Mouse (Mus musculus): Measurements from ENCODE around the gene Josd2. TPM values are rescaled to one million over a fixed set of nuclear protein-coding genes. Genes with fewer than 3 reads are reported as not detected.
A peak's percentile ranks its signal among the peaks of the same experiment; 100 is the strongest.

Josd2 gene
- polyA plus RNA-seq, 1 experiment, result 92.8 TPM

- Histone ChIP-seq H3K4me1 (ENCODE audit: control insufficient read depth, insufficient read depth, low read length) (peaks cover 10% of the 10 kb centered on the region), H3K36me3 (ENCODE audit: control insufficient read depth, insufficient read depth, low read length) (no peaks in the 10 kb centered on the region; the same call in 1 of the 2 replicates), H3K27ac (ENCODE audit: insufficient read depth, low read depth, low read length) (no peak overlapping the region), H3K27me3 (replicated peaks; ENCODE audit: control insufficient read depth, insufficient read depth, low read length) (no peaks in the 10 kb centered on the region), H3K4me3 (ENCODE audit: insufficient read depth, low read depth, low read length) (no peak overlapping the region)
- no peak for DNase-seq
- TF ChIP-seq POLR2A (IDR thresholded peaks at IDR 0.05; ENCODE audit: low read depth, low read length), result no peak
- TF ChIP-seq CTCF (conservative IDR thresholded peaks at IDR 0.05; ENCODE audit: insufficient read depth, insufficient read length, low read depth, low read length), result no peak
- WGBS, result 92% methylated on average over 12 of the region's 12 CpGs
Measured at GRCm38 (mm10) chr7:44494681-44495080, 26.9 kb downstream of the Josd2 start.

GRCm38 (mm10) chr7:44495086-44495485 lies 27.3 kb downstream of the Josd2 start:
- Histone ChIP-seq H3K4me1 (ENCODE audit: control insufficient read depth, insufficient read depth, low read length) (peaks cover 10% of the 10 kb centered on the region), H3K36me3 (ENCODE audit: control insufficient read depth, insufficient read depth, low read length) (no peaks in the 10 kb centered on the region; the same call in 1 of the 2 replicates), H3K27ac (ENCODE audit: insufficient read depth, low read depth, low read length) (no peak overlapping the region), H3K27me3 (replicated peaks; ENCODE audit: control insufficient read depth, insufficient read depth, low read length) (no peaks in the 10 kb centered on the region), H3K4me3 (ENCODE audit: insufficient read depth, low read depth, low read length) (no peak overlapping the region)
- WGBS, result 67% methylated on average over 7 of the region's 7 CpGs
- DNase-seq, result no peak
- TF ChIP-seq POLR2A (IDR thresholded peaks at IDR 0.05; ENCODE audit: low read depth, low read length) (no peak), CTCF (conservative IDR thresholded peaks at IDR 0.05; ENCODE audit: insufficient read depth, insufficient read length, low read depth, low read length) (no peak)

- H3K27me3 ChIP-seq (replicated peaks; ENCODE audit: control insufficient read depth, insufficient read depth, low read length), result no peaks in the 10 kb centered on the region
- WGBS, result 1% methylated on average over 58 of the region's 58 CpGs
- peak within 1 kb of the TSS; percentile 73 for H3K4me3 ChIP-seq (ENCODE audit: insufficient read depth, low read depth, low read length)
- H3K36me3 ChIP-seq (ENCODE audit: control insufficient read depth, insufficient read depth, low read length), result no peaks in the 10 kb centered on the region
- no peak for TF ChIP-seq CTCF (conservative IDR thresholded peaks at IDR 0.05; ENCODE audit: insufficient read depth, insufficient read length, low read depth, low read length)
- peak; percentile 50 for TF ChIP-seq POLR2A (IDR thresholded peaks at IDR 0.05; ENCODE audit: low read depth, low read length)
- peaks cover 10% of the 10 kb centered on the region for H3K4me1 ChIP-seq (ENCODE audit: control insufficient read depth, insufficient read depth, low read length)
- H3K27ac ChIP-seq (ENCODE audit: insufficient read depth, low read depth, low read length), result peak within 1 kb of the TSS; percentile 62
- peak; percentile 99 for DNase-seq
Measured at GRCm38 (mm10) chr7:44495992-44496770, 28.4 kb downstream of the Josd2 start, which contains the start of the genes Emc10 and Fam71e1. Gene Emc10, minus strand, starts transcription at chr7:44496529. Gene Fam71e1, plus strand, starts transcription at chr7:44496581.

GRCm38 (mm10) chr7:44496771-44497109 lies 29.0 kb downstream of the Josd2 start:
- H3K27ac ChIP-seq (ENCODE audit: insufficient read depth, low read depth, low read length), result peak overlapping the region; percentile 43; the same call in 1 of the 2 replicates
- peak overlapping the region; percentile 73 for H3K4me3 ChIP-seq (ENCODE audit: insufficient read depth, low read depth, low read length)
- TF ChIP-seq POLR2A (IDR thresholded peaks at IDR 0.05; ENCODE audit: low read depth, low read length) (no peak), CTCF (conservative IDR thresholded peaks at IDR 0.05; ENCODE audit: insufficient read depth, insufficient read length, low read depth, low read length) (no peak)
- 1% methylated on average over 26 of the region's 26 CpGs for WGBS
- peaks cover 10% of the 10 kb centered on the region for H3K4me1 ChIP-seq (ENCODE audit: control insufficient read depth, insufficient read depth, low read length)
- H3K27me3 ChIP-seq (replicated peaks; ENCODE audit: control insufficient read depth, insufficient read depth, low read length), result no peaks in the 10 kb centered on the region
- no peaks in the 10 kb centered on the region for H3K36me3 ChIP-seq (ENCODE audit: control insufficient read depth, insufficient read depth, low read length)
- DNase-seq, result no peak

GRCm38 (mm10) chr7:44497361-44498055 lies 29.7 kb downstream of the Josd2 start:
- TF ChIP-seq POLR2A (IDR thresholded peaks at IDR 0.05; ENCODE audit: low read depth, low read length), result no peak
- no peak for TF ChIP-seq CTCF (conservative IDR thresholded peaks at IDR 0.05; ENCODE audit: insufficient read depth, insufficient read length, low read depth, low read length)
- peaks cover 10% of the 10 kb centered on the region for H3K4me1 ChIP-seq (ENCODE audit: control insufficient read depth, insufficient read depth, low read length)
- no peak overlapping the region for H3K4me3 ChIP-seq (ENCODE audit: insufficient read depth, low read depth, low read length)
- 86% methylated on average over 10 of the region's 10 CpGs for WGBS
- H3K27ac ChIP-seq (ENCODE audit: insufficient read depth, low read depth, low read length), result no peak overlapping the region
- no peak for DNase-seq
- H3K36me3 ChIP-seq (ENCODE audit: control insufficient read depth, insufficient read depth, low read length), result no peaks in the 10 kb centered on the region
- no peaks in the 10 kb centered on the region for H3K27me3 ChIP-seq (replicated peaks; ENCODE audit: control insufficient read depth, insufficient read depth, low read length)

GRCm38 (mm10) chr7:44498922-44499321 lies 31.1 kb downstream of the Josd2 start:
- DNase-seq, result no peak
- Histone ChIP-seq H3K4me3 (ENCODE audit: insufficient read depth, low read depth, low read length) (no peak overlapping the region), H3K36me3 (ENCODE audit: control insufficient read depth, insufficient read depth, low read length) (no peaks in the 10 kb centered on the region), H3K27me3 (replicated peaks; ENCODE audit: control insufficient read depth, insufficient read depth, low read length) (no peaks in the 10 kb centered on the region), H3K27ac (ENCODE audit: insufficient read depth, low read depth, low read length) (no peak overlapping the region), H3K4me1 (ENCODE audit: control insufficient read depth, insufficient read depth, low read length) (peaks cover 10% of the 10 kb centered on the region)
- TF ChIP-seq POLR2A (IDR thresholded peaks at IDR 0.05; ENCODE audit: low read depth, low read length) (no peak), CTCF (conservative IDR thresholded peaks at IDR 0.05; ENCODE audit: insufficient read depth, insufficient read length, low read depth, low read length) (no peak)
- WGBS, result 73% methylated on average over 1 of the region's 1 CpGs

GRCm38 (mm10) chr7:44500046-44500445 lies 32.3 kb downstream of the Josd2 start:
- H3K36me3 ChIP-seq (ENCODE audit: control insufficient read depth, insufficient read depth, low read length), result no peaks in the 10 kb centered on the region

More at GRCm38 (mm10) chr7:44500046-44500445, 32.3 kb downstream of the Josd2 start:
- TF ChIP-seq POLR2A (IDR thresholded peaks at IDR 0.05; ENCODE audit: low read depth, low read length) (no peak), CTCF (conservative IDR thresholded peaks at IDR 0.05; ENCODE audit: insufficient read depth, insufficient read length, low read depth, low read length) (no peak)
- Histone ChIP-seq H3K4me3 (ENCODE audit: insufficient read depth, low read depth, low read length) (no peak overlapping the region), H3K4me1 (ENCODE audit: control insufficient read depth, insufficient read depth, low read length) (peaks cover 8% of the 10 kb centered on the region), H3K27ac (ENCODE audit: insufficient read depth, low read depth, low read length) (no peak overlapping the region), H3K27me3 (replicated peaks; ENCODE audit: control insufficient read depth, insufficient read depth, low read length) (no peaks in the 10 kb centered on the region)
- 62% methylated on average over 20 of the region's 20 CpGs for WGBS
- no peak for DNase-seq
